Mouse (Mus musculus) thymus, adult 18-20 months (tissue): ENCODE results near the gene B3gnt8.

Experiments used
- DNase-seq, 2 experiments: peaks; one replicate each; pipeline ENCODE4 v3.0.0; 2022; ENCODE audit warnings: mixed read lengths in 2 of 2

The B3gnt8 gene

GRCm38 (mm10) chr7:25666381-25666780, 39.9 kb downstream of the B3gnt8 start:
- no peak for DNase-seq

GRCm38 (mm10) chr7:25669158-25669557, 42.7 kb downstream of the B3gnt8 start:
- no peak for DNase-seq

- no peak for DNase-seq
Measured at GRCm38 (mm10) chr7:25669631-25670030, 43.2 kb downstream of the B3gnt8 start.

GRCm38 (mm10) chr7:25670096-25670495, 43.6 kb downstream of the B3gnt8 start:
- no peak for DNase-seq

- no peak for DNase-seq
Measured at GRCm38 (mm10) chr7:25671686-25672085, 45.2 kb downstream of the B3gnt8 start.

- DNase-seq = no peak
Measured at GRCm38 (mm10) chr7:25672442-25672841, 46.0 kb downstream of the B3gnt8 start.

GRCm38 (mm10) chr7:25674297-25674696, 47.8 kb downstream of the B3gnt8 start:
- no peak for DNase-seq

- no peak for DNase-seq
Measured at GRCm38 (mm10) chr7:25674719-25675300, 48.4 kb downstream of the B3gnt8 start, which contains the start of gene Tmem91. TSS of gene Tmem91 (minus strand) at chr7:25675166.

GRCm38 (mm10) chr7:25675405-25675804, 49.0 kb downstream of the B3gnt8 start:
- DNase-seq = no peak

GRCm38 (mm10) chr7:25676085-25676781, 49.8 kb downstream of the B3gnt8 start:
- no peak for DNase-seq

- DNase-seq = no peak
Measured at GRCm38 (mm10) chr7:25677013-25677412, 50.6 kb downstream of the B3gnt8 start.

- DNase-seq = no peak
Measured at GRCm38 (mm10) chr7:25679971-25680370, 53.5 kb downstream of the B3gnt8 start.

GRCm38 (mm10) chr7:25680514-25681258, 54.2 kb downstream of the B3gnt8 start, which contains the start of gene B9d2:
TSS of gene B9d2 (plus strand) at chr7:25680780.
- DNase-seq = peak; percentile 92 to 96

- DNase-seq = peak; percentile 55 to 73
Measured at GRCm38 (mm10) chr7:25681341-25682231, 55.1 kb downstream of the B3gnt8 start.

GRCm38 (mm10) chr7:25683474-25684180, 57.2 kb downstream of the B3gnt8 start:
- DNase-seq = peak; percentile 46 to 73

GRCm38 (mm10) chr7:25684659-25685058, 58.2 kb downstream of the B3gnt8 start:
- DNase-seq = no peak
